Mouse (Mus musculus): ENCODE measurements around the gene Ppef1. TPM values are rescaled to one million over a fixed set of nuclear protein-coding genes. Genes with fewer than 3 reads are reported as not detected.

Gene Ppef1
- total RNA-seq, 1 experiment from 2014 or later = not detected

DNA sequence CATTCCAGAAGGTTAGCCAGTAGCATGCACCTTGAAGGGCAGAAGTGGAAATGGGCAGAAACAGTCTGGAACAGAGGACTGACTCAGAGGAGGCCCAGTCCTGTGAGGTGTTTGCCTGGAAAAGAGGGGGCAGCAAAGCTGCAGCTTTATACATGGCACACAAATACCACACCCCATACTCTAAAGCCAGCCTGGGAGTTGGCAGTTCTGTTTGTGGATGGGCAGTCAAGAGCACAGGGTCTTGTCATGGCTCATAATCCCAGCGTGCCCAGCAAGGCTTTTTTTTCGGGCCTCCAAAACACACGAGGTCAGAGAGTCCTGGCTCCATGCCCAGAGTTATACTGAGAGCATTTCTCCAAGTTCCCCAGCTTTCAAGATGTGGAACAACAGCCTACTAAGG lies 134.5 kb downstream of the Ppef1 start:
- ATAC-seq (ENCODE audit: extremely low read depth, insufficient number of reproducible peaks, low FRiP score, poor library complexity, severe bottlenecking) = no peak

GRCm38 (mm10) chrX:160598562-160599458 lies 136.8 kb downstream of the Ppef1 start:
- no peak for ATAC-seq (ENCODE audit: extremely low read depth, insufficient number of reproducible peaks, low FRiP score, poor library complexity, severe bottlenecking)

- ATAC-seq (ENCODE audit: extremely low read depth, insufficient number of reproducible peaks, low FRiP score, poor library complexity, severe bottlenecking) = no peak
Observed at GRCm38 (mm10) chrX:160598055-160598454, 137.5 kb downstream of the Ppef1 start.

DNA sequence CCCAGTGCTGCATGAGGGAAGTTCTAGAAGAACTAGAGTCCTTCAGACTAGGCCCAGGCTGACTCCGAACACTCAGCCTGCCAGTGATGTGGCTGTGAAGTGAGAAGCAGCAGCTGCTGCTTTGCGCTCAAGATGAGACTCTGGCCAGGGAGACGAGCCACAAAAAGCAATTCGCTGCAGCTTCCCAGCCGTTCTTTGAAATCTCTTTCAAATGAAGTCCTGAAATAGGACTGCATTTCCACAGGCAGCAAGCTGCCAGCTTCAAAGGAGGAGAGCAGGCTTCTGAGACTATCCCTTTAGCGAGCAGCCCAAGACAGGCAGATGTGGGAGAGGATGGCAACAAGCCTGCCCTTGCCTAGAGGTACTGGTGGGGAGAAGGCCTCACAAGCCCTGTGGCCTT lies 142.6 kb downstream of the Ppef1 start:
- no peak for ATAC-seq (ENCODE audit: extremely low read depth, insufficient number of reproducible peaks, low FRiP score, poor library complexity, severe bottlenecking)

DNA sequence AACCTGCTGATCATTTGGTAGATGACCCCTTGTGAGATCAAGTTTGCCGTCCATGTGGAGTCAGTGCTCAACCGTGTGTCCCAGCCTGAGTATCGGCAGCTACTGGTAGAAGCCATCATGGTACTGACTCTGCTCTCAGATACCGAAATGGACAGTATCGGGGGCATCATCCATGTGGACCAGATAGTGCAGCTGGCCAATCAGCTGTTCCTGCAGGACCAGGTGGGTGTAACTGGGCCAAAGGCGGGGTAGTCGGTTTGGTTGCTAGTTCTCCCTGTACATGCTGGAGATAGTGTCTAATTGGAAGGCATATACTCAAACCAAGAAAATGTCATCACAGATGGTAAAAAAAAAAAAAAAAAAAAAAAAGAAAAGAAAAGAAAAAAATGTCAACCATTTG lies 145.4 kb downstream of the Ppef1 start:
- no peak for ATAC-seq (ENCODE audit: extremely low read depth, insufficient number of reproducible peaks, low FRiP score, poor library complexity, severe bottlenecking)

DNA sequence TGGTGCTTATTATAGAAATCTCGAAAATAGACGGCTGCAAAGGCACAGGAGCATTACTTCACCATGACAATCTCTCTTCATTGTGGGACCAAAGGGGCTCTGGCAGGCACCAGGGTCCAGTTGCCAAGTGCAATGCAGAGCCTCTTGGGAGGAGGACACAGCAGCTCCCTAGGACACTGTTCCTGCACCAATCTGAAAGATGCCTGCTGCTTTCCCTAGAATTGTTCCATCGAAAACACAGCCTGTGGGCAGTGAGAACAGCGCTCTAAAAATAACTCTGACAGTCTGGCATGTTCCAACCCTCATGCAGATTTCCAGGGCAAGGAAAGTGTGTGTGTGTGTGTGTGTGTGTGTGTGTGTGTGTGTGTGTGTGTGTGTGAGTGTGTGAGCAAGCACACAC lies 147.0 kb downstream of the Ppef1 start:
- no peak for ATAC-seq (ENCODE audit: extremely low read depth, insufficient number of reproducible peaks, low FRiP score, poor library complexity, severe bottlenecking)

GRCm38 (mm10) chrX:160585110-160585509 lies 150.5 kb downstream of the Ppef1 start:
- ATAC-seq (ENCODE audit: extremely low read depth, insufficient number of reproducible peaks, low FRiP score, poor library complexity, severe bottlenecking) = no peak

GRCm38 (mm10) chrX:160584148-160584838 lies 151.3 kb downstream of the Ppef1 start:
- no peak for ATAC-seq (ENCODE audit: extremely low read depth, insufficient number of reproducible peaks, low FRiP score, poor library complexity, severe bottlenecking)

- no peak for ATAC-seq (ENCODE audit: extremely low read depth, insufficient number of reproducible peaks, low FRiP score, poor library complexity, severe bottlenecking)
Observed at GRCm38 (mm10) chrX:160583589-160583988, 152.0 kb downstream of the Ppef1 start.

Other genes with a start within 250 kb of the Ppef1 start
- gene Phka2, start 233.6 kb downstream of the Ppef1 start, total RNA-seq (2017) = 21.2 and 24.4 TPM in 2 replicates
- 0.70 TPM in 1 of 2 replicates, not detected in the other for gene Rs1, start 32.2 kb upstream of the Ppef1 start, total RNA-seq (2017)
- gene Gja6, start 171.3 kb upstream of the Ppef1 start, total RNA-seq (2017) = 0.98 TPM in 1 of 2 replicates, not detected in the other

Data from neutrophil, adult 5-6 weeks (primary cell).